Mouse (Mus musculus) brain, embryonic 18.5 days (tissue): ENCODE data around the gene Tmod3.
"Not testable (repeated sequence)": the region's sequence is repeated elsewhere in the genome, so short reads cannot be mapped to it uniquely, and the experiment has no call there.

ENCODE experiments used
- DNase-seq: peaks from one replicate; pipeline ENCODE4 v3.0.0-alpha.2; 2012; ENCODE audit warnings: low read depth, low spot score

Tmod3 gene

DNA sequence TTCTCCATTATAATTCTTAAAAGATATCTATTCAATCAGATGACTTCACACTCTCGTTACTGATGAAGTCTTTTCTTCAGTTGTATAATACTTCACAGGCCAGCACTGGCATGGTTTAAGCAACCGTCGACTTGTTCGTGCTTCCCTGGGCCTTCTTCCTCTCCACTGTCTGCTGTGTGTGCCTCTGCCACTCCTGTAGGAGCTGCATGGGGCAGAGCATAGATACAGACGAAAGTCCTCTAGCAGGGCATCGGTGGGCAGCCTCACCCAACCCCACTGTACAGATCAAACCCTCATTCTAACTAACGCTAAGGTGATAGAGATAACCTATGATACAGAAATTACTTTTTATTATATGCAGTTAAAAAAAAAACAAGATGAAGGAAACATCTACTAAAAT lies 60.9 kb downstream of the Tmod3 start:
- DNase-seq: no peak

DNA sequence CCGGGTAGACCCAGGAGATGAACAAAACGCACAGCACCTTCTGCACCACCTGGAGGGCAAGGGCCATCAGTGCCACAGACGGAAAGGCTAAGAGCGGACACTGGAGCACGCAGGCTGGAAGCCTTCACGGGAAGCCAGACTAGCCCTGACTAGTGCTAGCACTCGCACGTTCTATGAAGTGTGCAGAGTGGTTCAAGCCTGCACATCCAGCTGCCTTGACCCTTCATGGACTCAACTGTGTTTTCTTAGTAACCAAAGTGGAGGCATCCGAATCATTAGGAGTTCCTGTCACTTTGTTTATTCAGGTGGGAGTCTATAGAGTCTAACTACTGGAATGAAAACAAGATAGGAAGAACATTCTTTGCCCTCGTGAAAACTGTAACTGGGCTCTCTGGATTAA lies 63.5 kb downstream of the Tmod3 start:
- no peak for DNase-seq

DNA sequence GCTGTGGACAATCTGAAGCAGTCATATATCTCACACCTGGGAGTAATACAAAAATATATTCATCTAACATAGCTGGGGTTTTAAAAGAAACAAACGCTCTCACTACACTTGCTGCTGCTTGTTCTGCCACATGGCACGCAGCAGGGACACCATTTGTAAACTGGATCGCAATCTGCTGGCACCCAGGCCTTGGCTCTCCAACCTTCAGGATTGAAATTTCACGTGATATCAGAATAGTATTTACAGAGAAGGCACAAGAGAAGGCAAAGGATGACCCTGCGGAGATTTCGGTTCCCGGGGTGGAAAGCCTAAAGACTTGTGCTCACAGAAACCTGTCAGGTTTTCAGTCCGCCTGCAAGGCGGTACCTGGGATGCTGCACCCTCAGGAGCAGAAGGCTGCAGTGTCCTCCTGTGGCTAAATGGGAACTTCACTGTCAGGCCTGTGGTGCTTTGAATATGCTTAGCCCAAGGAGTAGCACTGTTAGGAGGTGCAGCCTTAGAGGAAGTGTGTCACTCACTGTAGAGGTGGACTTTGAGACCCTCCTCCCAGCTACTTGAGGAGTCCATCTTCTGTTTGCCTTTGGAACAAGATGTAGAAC lies 65.0 kb downstream of the Tmod3 start:
- DNase-seq: no peak

DNA sequence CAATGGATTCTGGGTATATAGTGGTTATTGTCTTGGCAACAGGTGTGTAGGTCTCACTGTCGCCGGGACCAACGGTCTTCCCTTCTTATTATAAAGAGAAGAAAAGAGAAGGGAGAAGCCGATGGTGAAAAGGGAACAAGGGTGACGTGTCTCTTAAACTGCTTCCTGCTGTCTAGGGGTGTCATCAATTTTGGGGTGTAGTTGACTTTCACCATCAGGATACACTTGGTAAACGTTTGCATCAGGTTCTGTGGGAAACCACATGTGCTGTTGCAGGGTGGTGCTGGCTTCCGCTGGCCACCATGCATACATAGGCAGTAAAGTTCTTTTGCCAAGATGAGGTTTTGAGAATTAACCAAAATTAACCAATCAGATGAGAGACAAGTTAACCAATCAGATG lies 71.2 kb downstream of the Tmod3 start:
- not testable (repeated sequence) for DNase-seq

DNA sequence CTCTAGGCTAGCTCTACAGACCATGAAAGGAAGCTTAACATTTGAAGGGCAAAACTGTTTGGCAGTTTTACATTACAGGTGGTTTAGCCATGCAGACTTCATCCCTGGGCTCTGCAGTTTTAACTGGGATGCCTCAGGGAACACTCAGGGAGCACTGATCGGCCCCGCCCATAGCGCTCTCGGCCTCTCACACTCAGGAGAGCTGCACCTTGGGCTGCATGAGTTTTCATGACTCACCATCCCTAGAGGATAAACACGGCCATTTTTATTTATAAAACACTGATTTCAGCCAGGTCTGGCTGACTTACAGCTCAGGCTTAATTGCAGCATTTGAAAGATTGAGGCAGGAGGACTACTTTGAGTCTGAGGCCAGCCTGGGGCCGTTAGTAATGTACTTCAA lies 74.2 kb downstream of the Tmod3 start:
- DNase-seq: no peak

DNA sequence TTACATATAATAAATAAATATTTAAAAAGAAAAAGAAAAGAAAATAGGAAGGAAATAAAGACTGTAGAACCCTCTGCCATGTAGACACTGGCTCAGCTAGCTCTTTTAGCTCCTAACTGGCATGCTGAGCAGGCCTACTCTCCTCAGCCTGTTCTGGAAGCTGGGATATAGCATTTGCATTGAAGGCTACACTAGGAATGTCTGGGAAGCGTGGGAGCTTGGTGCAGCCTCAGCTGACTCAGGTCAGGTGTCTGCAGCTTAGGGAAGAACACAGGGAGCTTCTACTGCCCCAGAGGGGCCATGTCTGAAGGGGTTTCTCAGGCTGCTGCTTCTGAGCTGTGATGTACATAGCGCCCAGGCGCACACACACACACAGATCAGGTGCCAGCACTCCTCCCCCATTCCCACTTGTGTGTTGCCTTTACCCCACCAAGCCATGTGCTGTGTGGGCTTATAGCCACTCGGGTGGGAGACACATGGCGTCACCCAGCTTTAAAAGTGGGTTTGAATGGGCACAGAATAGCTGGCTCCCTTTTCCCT lies 78.9 kb downstream of the Tmod3 start:
- no peak for DNase-seq

DNA sequence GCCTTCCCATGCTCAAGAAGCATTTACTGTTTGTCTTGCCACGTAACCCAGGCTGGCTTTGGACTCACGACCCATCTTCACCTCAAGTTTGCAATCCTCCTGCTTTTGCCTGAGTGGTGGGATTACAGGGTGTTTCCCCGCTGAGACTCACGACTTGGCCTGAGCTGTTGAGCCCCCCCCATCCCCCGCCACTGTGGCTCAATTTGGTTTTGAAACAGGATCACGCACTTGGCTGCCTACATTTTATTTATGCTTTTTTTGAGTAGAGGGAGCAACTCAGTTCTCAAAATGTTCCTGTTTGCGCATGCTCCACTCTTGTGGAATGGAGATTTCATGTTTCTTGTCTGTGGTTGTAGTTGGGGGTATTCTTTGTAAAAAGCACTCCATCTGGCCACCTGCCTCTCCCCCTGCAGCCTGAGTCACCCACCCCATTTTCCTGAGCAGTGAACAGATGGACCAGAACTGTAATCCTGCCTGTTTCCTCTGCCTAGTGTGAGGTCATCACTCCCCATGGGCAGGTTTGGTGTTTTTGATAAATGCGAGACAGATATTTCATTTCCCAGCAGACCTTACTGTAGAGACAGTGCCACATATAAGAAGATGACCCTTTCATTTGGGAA lies 80.2 kb downstream of the Tmod3 start:
- no peak for DNase-seq

DNA sequence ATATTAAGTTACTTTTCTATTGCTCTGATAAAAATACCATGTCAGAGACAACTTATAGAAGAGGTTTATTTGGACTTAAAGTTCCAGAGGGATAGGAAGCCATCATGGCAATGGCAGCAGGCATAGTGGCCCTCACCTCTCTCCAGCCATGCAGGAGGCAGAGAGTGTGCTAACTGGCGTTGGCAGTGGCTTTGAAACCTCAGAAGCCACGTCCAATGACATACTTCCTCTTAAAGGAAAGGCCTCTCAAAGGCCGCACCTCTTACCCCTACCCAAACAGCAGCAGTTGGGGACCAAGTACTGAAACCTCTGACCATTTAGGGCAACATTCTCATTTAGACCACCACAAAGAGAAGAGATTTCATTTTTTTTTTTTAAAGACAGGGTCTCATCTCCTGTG lies 82.2 kb downstream of the Tmod3 start:
- no peak for DNase-seq

DNA sequence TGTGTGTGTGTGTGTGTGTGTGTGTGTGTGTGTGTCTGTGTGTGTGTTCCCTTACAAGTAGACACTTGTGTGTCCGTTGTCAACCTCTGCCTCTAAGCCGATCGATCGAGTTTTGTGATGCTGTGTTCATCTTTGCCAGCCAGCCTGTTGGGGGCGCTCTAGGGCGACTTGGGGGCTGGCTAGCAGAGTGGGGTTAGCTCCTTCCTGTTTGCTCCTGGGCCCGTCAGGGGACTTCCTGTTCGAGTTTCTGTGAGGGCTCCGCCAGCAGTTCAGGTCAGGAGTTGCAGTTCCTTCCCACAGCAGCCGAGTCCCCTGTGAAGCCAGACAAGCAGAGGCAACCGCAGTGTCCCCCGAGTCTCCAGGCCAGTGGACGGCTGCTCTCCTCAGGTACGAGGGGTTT lies 91.2 kb downstream of the Tmod3 start:
- DNase-seq: no peak

DNA sequence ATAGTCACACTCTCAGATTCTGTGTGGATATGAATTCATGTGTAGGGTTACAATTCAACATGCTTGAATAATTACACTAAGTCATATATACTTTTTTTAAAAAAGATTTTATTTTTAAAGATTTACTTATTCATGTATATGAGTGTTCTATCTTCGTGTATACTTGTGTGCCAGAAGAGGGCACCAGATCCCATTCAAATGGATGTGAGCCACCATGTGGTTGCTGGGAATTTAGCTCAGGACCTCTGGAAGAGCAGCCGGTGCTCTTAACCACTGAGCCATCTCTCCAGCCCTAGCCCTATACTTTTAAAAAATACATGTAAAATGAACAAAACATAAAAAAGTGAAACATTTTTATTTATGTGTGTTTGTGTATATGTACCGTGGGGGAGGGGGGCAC lies 91.9 kb downstream of the Tmod3 start:
- no peak for DNase-seq

DNA sequence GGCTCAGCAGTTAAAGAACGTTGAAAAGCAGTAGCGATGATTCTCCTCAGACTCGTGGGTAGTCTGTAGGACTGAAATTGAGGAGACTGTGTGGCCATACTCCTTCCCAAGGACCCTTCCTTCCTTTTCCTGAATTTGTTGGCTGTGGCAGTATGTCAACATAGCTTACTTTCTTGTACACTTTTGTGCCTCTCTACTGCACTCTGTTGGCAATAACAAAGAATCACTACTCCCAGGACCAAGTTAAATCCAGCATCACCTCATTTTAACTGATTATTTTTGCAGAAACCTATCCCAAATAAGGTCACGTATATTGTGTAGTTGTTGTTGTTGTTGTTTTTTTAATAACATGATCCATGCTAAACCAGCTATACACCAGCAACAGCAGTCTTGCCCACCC lies 92.8 kb downstream of the Tmod3 start:
- DNase-seq: no peak

DNA sequence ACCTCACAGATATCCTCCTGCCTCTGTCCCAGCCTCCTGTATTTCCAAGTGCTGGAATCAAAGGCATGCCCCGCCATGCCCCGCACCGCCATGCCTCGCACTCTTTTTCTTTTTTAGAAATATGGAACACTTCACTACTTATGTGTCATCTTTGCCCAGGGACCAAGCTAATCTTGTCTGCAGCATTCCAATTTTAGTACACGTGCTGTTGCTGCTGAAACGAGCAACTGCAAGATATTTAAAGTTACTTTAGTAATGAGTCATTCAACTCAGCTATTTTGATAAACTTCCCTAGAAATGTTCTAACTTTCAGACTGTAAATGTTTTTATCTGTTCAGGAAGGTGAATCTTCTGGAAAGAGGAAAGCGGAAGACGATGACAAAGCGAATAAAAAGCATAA lies 93.6 kb downstream of the Tmod3 start:
- DNase-seq: no peak

DNA sequence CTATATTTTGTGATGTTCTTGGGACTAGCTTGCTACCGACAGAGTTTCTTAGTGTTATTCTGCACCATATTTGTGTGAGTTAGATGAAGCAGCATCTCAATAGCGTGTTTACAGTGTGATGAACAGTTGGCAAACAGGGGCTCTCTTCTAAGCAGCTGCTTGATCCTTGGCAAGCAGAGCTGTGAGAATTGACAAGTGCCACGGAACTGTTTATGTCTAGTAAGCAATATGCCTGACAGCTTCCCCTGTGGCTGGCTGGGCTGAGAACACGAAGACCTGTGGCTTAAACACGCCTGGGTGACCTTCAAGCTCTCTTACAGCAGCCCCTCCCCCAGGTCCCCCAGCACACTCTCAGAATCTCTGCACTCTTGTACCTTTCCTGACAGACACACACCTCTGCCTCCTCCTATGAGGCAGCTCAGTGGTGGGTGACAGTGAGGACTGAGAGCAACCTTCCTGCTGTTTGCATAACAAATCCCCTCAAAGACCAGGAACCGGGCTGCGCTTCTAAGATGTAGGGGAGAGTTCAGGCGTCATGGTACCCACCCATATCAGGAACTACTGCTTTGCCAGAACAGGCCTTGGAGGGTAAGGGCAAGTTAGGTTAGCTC lies 96.3 kb downstream of the Tmod3 start:
- peak; percentile 4 for DNase-seq

DNA sequence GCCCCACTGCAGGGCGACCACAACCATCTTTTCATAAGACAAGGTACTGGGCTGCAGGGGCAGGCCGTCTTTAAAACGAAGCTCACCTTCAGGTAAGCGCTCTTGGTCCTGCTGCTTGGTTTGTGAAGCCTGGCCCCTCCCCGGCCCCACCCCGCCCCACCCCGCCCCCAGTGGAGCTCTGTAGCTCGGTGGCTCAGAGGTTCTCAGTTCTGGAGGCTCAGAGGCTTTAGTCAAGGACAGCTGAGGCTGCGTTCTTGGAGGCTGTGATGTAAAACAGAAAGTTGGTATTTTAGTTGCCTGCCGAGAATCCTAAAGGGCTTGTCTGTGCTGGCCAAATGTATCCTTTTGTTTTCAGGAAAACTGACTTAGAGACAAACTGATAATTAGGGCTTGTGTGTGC lies 103.8 kb downstream of the Tmod3 start:
- no peak for DNase-seq

DNA sequence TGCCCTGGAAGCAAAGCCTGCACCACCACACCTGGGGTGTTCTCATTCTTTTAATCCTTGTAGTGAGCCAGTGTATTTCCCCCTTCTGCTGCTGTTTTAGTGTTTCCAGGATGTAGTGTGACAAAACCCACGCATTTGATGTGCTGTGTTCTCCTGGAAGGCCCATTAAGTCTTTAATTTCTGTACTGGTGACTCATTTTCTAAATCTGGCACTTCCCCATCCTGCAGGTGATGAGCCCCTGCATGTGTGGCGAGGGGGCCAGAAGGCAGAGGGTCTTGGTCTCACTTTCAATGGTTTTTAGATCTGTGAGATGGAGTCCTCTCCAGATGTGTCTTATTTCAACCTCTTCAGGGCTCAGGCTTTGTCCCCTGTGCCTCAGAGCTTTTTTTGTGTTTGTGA lies 105.5 kb downstream of the Tmod3 start:
- no peak for DNase-seq

DNA sequence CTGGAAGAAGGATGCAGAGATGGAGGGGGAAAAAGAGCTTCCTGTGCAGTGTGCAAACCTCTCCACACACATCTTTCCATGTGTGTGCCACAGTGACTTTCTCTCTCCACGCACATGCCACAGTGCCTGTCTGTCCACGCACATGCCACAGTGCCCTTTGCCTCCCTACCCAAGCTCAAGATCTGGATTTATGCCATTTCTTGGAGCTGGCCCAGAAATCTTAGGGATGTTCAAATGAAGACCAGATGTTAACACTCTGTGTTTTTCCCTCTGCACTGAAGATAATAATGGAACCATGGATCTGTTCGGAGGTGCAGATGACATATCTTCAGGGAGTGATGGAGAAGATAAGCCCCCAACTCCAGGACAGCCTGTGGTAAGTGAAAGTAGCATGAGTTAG lies 111.4 kb downstream of the Tmod3 start:
- no peak for DNase-seq
